Mouse (Mus musculus) kidney, embryonic 14.5 days (tissue): ENCODE measurements around the gene Zfp607b. TPM values are rescaled to one million over a fixed set of nuclear protein-coding genes. Genes with fewer than 3 reads are reported as not detected.
A peak's percentile ranks its signal among the peaks of the same experiment; 100 is the strongest.

ENCODE experiments used
- ATAC-seq: fragments of 200-750 bp; cut with Nextera tagmentation; 2 replicates; pipeline ENCODE4 v1.8.0; 2017; ENCODE audit warnings: moderate number of reproducible peaks, mild to moderate bottlenecking, moderate TSS enrichment, moderate library complexity; ENCODE audit not compliant: low FRiP score, low TSS enrichment
- H3K27ac ChIP-seq: fragments of 300-500 bp; sonication (generic); 2 replicates; pipeline ENCODE4 v1.5.1; 2014; ENCODE audit warnings: low read depth, mild to moderate bottlenecking, low read length, moderate library complexity, mixed read lengths
- H3K27me3 ChIP-seq: fragments of 300-500 bp; sonication (generic); 2 replicates; pipeline ENCODE4 v1.6.1; 2014; ENCODE audit warnings: mild to moderate bottlenecking, low read length; ENCODE audit not compliant: control insufficient read depth, insufficient read depth
- H3K36me3 ChIP-seq: fragments of 300-500 bp; sonication (generic); 2 replicates; pipeline ENCODE4 v1.6.1; 2014; ENCODE audit warnings: low read length, mixed read lengths; ENCODE audit not compliant: control insufficient read depth, insufficient read depth
- H3K4me1 ChIP-seq: fragments of 300-500 bp; sonication (generic); 2 replicates; pipeline ENCODE4 v1.6.1; 2014; ENCODE audit warnings: low read length, mixed read lengths; ENCODE audit not compliant: control insufficient read depth, insufficient read depth
- H3K4me2 ChIP-seq: fragments of 300-500 bp; sonication (generic); replicated peaks from 2 replicates; pipeline ENCODE4 v1.6.1; 2014; ENCODE audit warnings: low read depth, mild to moderate bottlenecking, low read length
- H3K4me3 ChIP-seq: fragments of 300-500 bp; sonication (generic); 2 replicates; pipeline ENCODE4 v1.5.1; 2014; ENCODE audit warnings: mild to moderate bottlenecking, low read length
- H3K9ac ChIP-seq: fragments of 300-500 bp; sonication (generic); 2 replicates; pipeline ENCODE4 v1.6.1; 2014; ENCODE audit warnings: low read depth, mild to moderate bottlenecking, low read length, moderate library complexity
- H3K9me3 ChIP-seq: fragments of 300-500 bp; sonication (generic); 2 replicates; pipeline ENCODE4 v1.6.1; 2016; ENCODE audit warnings: low read length; ENCODE audit not compliant: control insufficient read depth
- WGBS: fragments of 180-500 bp; shearing (Covaris S2); extraction: QIAGEN DNeasy Blood & Tissue Kit; methylation state at CpG from one replicate; pipeline ENCODE4 v1.1.7; 2014; 5-methylcytosine and 5-hydroxymethylcytosine counted together
- polyA plus RNA-seq: library from polyadenylated mRNA; unstranded; fragments of >200 nt; fragmentation: Nextera tagmentation; extraction: Ambion mirVana; gene quantifications from 2 replicates; pipeline ENCODE4 v1.2.1, GENCODE M21; 2014

Zfp607b gene
- polyA plus RNA-seq, 1 experiment from 2014 or later, result 4.3 TPM

GRCm38 (mm10) chr7:27696711-27697110 lies 7.6 kb downstream of the Zfp607b start:
- H3K4me1 ChIP-seq, result no peaks in the 10 kb centered on the region
- no peaks in the 10 kb centered on the region for H3K36me3 ChIP-seq
- no peak for ATAC-seq
- no peaks in the 10 kb centered on the region for H3K9me3 ChIP-seq
- no peak overlapping the region for H3K4me3 ChIP-seq
- H3K27me3 ChIP-seq, result no peaks in the 10 kb centered on the region
- H3K4me2 ChIP-seq, result no peak overlapping the region
- no peak overlapping the region for H3K9ac ChIP-seq
- H3K27ac ChIP-seq, result no peak overlapping the region
- 44% methylated on average over 3 of the region's 3 CpGs for WGBS

- Histone ChIP-seq H3K4me3 (no peak overlapping the region), H3K4me1 (no peaks in the 10 kb centered on the region), H3K36me3 (no peaks in the 10 kb centered on the region), H3K9me3 (peaks cover 12% of the 10 kb centered on the region; the same call in 1 of the 2 replicates), H3K27me3 (no peaks in the 10 kb centered on the region), H3K4me2 (no peak overlapping the region), H3K9ac (no peak overlapping the region), H3K27ac (no peak overlapping the region)
- no peak for ATAC-seq
- 82% methylated on average over 7 of the region's 7 CpGs for WGBS
Observed at GRCm38 (mm10) chr7:27710402-27710801, 21.3 kb downstream of the Zfp607b start.

DNA sequence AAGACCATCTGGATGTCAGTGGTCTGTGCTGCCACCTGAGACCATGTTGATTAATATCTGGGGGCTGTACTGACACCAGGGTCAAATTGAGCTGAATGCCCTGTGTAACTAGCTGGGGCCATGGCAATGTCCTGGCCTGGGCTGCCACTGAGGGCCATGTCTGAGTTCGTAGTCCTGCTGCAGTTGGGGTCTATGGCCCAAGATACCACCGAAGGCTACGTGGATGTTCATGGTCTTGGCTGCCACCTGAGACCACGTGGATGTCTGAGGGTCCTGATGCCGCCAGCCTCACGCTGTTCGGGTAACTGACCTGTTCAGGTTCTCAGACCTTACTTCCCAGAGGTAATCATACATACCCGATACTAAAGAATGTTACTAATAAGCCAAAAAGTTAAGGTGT lies 32.8 kb downstream of the Zfp607b start:
- no peak overlapping the region for H3K27ac ChIP-seq
- H3K4me2 ChIP-seq, result no peak overlapping the region
- no peaks in the 10 kb centered on the region for H3K36me3 ChIP-seq
- H3K9me3 ChIP-seq, result peaks cover 3% of the 10 kb centered on the region; the same call in 1 of the 2 replicates
- 89% methylated on average over 8 of the region's 8 CpGs for WGBS
- no peak overlapping the region for H3K4me3 ChIP-seq
- H3K4me1 ChIP-seq, result no peaks in the 10 kb centered on the region
- no peak for ATAC-seq
- H3K27me3 ChIP-seq, result no peaks in the 10 kb centered on the region
- H3K9ac ChIP-seq, result no peak overlapping the region

- Histone ChIP-seq H3K36me3 (no peaks in the 10 kb centered on the region), H3K9me3 (no peaks in the 10 kb centered on the region), H3K4me2 (no peak overlapping the region), H3K4me3 (no peak overlapping the region), H3K4me1 (no peaks in the 10 kb centered on the region), H3K27me3 (no peaks in the 10 kb centered on the region), H3K9ac (no peak overlapping the region), H3K27ac (no peak overlapping the region)
- 47% methylated on average over 12 of the region's 12 CpGs for WGBS
- peak; percentile 82; the same call in 1 of the 2 replicates for ATAC-seq
Observed at GRCm38 (mm10) chr7:27725566-27726538, 36.7 kb downstream of the Zfp607b start.

- Histone ChIP-seq H3K36me3 (no peaks in the 10 kb centered on the region), H3K27ac (no peak overlapping the region), H3K9ac (no peak overlapping the region), H3K4me1 (no peaks in the 10 kb centered on the region; the same call in 1 of the 2 replicates), H3K4me2 (no peak overlapping the region), H3K4me3 (no peak overlapping the region), H3K27me3 (no peaks in the 10 kb centered on the region), H3K9me3 (no peaks in the 10 kb centered on the region)
- ATAC-seq, result no peak
- 62% methylated on average over 2 of the region's 2 CpGs for WGBS
Observed at GRCm38 (mm10) chr7:27727471-27727870, 38.3 kb downstream of the Zfp607b start.

DNA sequence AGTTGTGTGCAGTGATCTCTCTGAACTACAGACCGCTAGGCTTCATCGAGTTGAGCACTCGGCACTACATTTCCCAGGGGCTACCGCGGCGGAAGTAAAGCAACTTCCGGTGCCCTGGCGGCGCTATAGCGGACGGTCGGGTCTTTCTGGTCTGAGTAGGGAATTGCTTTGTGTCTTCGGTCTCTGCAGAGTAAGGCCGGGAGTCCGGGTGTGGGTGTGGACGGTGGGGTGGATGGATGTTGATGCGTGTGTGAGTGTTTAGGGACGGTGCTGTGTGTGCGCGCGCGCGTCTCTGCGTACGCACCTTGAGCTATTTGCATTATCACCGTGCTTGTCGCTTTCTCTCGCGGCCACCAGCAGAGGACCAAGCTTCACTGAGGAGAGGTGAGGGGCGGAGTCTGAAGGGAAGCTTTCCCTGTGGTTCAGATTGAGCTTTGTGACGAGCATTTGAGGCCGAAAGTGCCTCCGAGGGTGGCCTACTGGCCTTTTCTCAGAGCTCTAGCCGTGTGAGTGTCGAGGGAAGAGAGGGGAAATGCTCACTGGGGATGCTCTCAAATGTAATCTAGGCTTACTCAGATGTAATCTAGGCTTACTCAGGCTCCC lies 42.2 kb downstream of the Zfp607b start, which contains the start of gene Zfp60:
Gene Zfp60 (plus strand): TSS at position 109 of the 603 bp plus-strand sequence.
- Histone ChIP-seq H3K4me3 (peak within 1 kb of the TSS; percentile 63), H3K9me3 (no peaks in the 10 kb centered on the region), H3K9ac (peak within 1 kb of the TSS; percentile 74), H3K4me2 (peak within 1 kb of the TSS; percentile 54), H3K27ac (peak within 1 kb of the TSS; percentile 93), H3K27me3 (no peaks in the 10 kb centered on the region), H3K4me1 (no peaks in the 10 kb centered on the region; the same call in 1 of the 2 replicates), H3K36me3 (no peaks in the 10 kb centered on the region)
- WGBS, result under 1% methylated on average over 35 of the region's 35 CpGs
- peak; percentile 93 for ATAC-seq

- 7% methylated on average over 12 of the region's 12 CpGs for WGBS
- H3K4me3 ChIP-seq, result peak overlapping the region; percentile 63
- H3K36me3 ChIP-seq, result no peaks in the 10 kb centered on the region
Observed at GRCm38 (mm10) chr7:27731946-27732345, 42.8 kb downstream of the Zfp607b start.

GRCm38 (mm10) chr7:27732508-27732907 lies 43.4 kb downstream of the Zfp607b start:
- Histone ChIP-seq H3K9ac (peak overlapping the region; percentile 74; the same call in 1 of the 2 replicates), H3K4me2 (peak overlapping the region; percentile 54), H3K36me3 (no peaks in the 10 kb centered on the region), H3K4me3 (peak overlapping the region; percentile 63), H3K9me3 (no peaks in the 10 kb centered on the region), H3K4me1 (no peaks in the 10 kb centered on the region; the same call in 1 of the 2 replicates), H3K27me3 (no peaks in the 10 kb centered on the region), H3K27ac (no peak overlapping the region)
- no peak for ATAC-seq
- WGBS, result 87% methylated on average over 6 of the region's 6 CpGs

More at GRCm38 (mm10) chr7:27731946-27732345, 42.8 kb downstream of the Zfp607b start:
- peak overlapping the region; percentile 93 for H3K27ac ChIP-seq
- H3K4me2 ChIP-seq, result peak overlapping the region; percentile 54
- H3K27me3 ChIP-seq, result no peaks in the 10 kb centered on the region
- peak overlapping the region; percentile 74 for H3K9ac ChIP-seq
- H3K9me3 ChIP-seq, result no peaks in the 10 kb centered on the region
- no peaks in the 10 kb centered on the region; the same call in 1 of the 2 replicates for H3K4me1 ChIP-seq
- no peak for ATAC-seq
